Mouse (Mus musculus) leukemia stem cell, adult 10-12 weeks (primary cell): Measurements from ENCODE around the gene Osbpl3. TPM values are rescaled to one million over a fixed set of nuclear protein-coding genes. Genes with fewer than 3 reads are reported as not detected.

Experiments used
- polyA plus RNA-seq: library from polyadenylated mRNA; stranded (reverse); fragments of >175 nt; gene quantifications from 2 replicates; pipeline ENCODE4 v1.2.3, GENCODE M21; 2012; ENCODE audit warnings: low replicate concordance

Gene Osbpl3
- 2.9 and 3.9 TPM in 2 replicates for polyA plus RNA-seq

DNA sequence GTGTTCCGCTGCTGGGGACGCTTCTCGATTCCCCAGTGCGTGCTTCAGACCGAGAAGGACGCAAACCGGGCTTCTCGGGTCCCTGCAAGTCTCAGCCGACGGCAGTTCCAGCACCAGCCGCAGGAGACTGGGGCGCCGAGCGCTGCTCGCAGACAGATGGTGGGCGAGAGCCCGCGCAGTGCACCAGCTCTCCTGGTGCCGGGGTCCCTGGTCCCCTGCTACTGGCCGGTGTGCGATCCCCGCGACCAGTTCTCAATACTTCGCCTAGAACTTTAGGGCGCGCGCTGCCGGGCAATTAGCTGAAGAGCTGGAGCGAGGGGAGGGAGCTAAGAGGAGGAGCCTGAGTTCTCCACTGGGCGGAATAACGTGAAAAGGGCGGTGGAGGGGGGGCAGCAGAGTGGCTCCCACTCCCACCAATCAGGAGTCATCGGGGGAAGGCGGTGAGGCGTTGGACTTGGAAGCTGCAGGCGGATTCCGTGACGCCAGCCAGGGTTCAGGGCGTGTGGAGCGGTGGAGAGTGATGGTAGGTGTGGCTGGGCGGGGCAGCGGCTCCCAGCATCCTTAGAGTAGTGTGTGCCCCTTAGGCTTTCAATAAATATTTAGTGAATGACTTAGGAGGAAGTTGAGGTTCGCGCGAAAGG lies at the start of gene Osbpl3:
Osbpl3 (minus strand) TSS at position 373 of the 641 bp plus-strand sequence.

DNA sequence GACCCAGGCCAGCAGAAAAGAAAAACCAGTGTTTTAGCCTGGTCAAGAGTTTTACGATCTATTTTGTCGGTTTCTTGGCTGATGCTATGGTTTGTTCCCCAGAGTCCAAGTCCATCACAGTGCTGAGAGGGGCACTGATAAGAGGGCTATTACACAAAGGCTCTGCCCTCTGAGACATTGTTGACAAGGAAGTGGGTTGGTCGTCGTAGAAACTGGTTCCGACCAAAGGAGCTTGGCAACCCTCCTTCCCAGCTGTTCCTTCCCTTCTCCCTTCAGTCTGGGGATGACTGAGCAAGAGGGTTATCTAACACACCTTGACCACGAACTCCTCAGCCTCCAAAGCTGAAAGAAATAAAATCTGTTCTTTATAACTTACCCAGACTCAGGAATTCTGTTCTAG lies 192.3 kb downstream of the Osbpl3 start, which contains the start of gene Gsdme:
Gsdme (minus strand) TSS at position 193 of the 400 bp plus-strand sequence.

Other genes with a start within 250 kb of the Osbpl3 start
- gene Gsdme, start 192.3 kb downstream of the Osbpl3 start, polyA plus RNA-seq = 0.38 TPM in 1 of 2 replicates, not detected in the other
- gene Cycs, start 110.3 kb upstream of the Osbpl3 start, polyA plus RNA-seq = 4.0 and 8.0 TPM in 2 replicates
- gene 4921507P07Rik, start 140.4 kb upstream of the Osbpl3 start, polyA plus RNA-seq = 0.11 and 0.14 TPM in 2 replicates
- not detected in 2 replicates for gene Npvf, start 198.2 kb upstream of the Osbpl3 start, polyA plus RNA-seq